Mouse (Mus musculus): Measurements from ENCODE around the gene Ttk.

Ttk gene

GRCm38 (mm10) chr9:83902086-83902485, 67.6 kb downstream of the Ttk start:
- DNase-seq, result no peak

GRCm38 (mm10) chr9:83905820-83906219, 71.3 kb downstream of the Ttk start:
- DNase-seq, result no peak

GRCm38 (mm10) chr9:83907017-83907416, 72.5 kb downstream of the Ttk start:
- no peak for DNase-seq

- DNase-seq, result no peak
These were observed 75.3 kb downstream of the Ttk start for GRCm38 (mm10) chr9:83909836-83910235.

GRCm38 (mm10) chr9:83910926-83911325, 76.4 kb downstream of the Ttk start:
- DNase-seq, result no peak

All from lung, postnatal 4 days (tissue).